Mouse (Mus musculus) spleen, adult 2 months (tissue): ENCODE results near the gene 4930519G04Rik.
"Not testable (repeated sequence)": the region's sequence is repeated elsewhere in the genome, so short reads cannot be mapped to it uniquely, and the experiment has no call there.

Experiments
- CTCF ChIP-seq: fragments of 200-500 bp; IDR thresholded peaks from 2 replicates; pipeline ENCODE4 v1.5.1; 2011; ENCODE audit warnings: mild to moderate bottlenecking, inconsistent platforms; ENCODE audit not compliant: insufficient read depth, insufficient read length, insufficient replicate concordance; ENCODE audit errors: extremely low read depth
- POLR2A ChIP-seq: fragments of 200-500 bp; IDR thresholded peaks from 2 replicates; pipeline ENCODE4 v1.6.1; 2011; ENCODE audit warnings: low read depth, low read length, inconsistent platforms

GRCm38 (mm10) chr5:114882319-114882718 is 28.9 kb downstream of the 4930519G04Rik start:
- TF ChIP-seq CTCF, POLR2A: not testable (repeated sequence)
